Mouse (Mus musculus): ENCODE data around the gene Ralgps2.

DNA sequence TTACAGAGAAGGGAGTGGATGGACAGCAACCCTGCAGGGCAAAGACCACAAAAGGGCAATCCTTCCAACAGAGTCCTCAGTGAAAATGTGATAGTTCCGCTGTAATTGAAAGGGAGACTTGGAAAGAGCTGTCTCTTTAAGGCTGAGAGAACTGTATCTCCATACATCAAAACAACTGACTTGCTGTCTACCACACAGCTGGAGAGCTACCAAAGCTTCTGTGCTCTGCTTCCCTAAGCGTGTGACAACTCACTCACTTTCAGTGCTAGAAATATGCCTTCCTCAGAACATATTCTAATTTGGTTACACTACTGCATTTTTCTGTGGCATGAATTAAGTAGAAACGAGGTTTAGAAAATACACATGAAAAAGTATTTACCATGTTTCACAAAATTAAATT, 75.2 kb downstream of the Ralgps2 start:
- no peak for TF ChIP-seq CTCF (IDR thresholded peaks at IDR 0.05; ENCODE audit: low read depth)
- TF ChIP-seq EP300 (IDR thresholded peaks at IDR 0.05; ENCODE audit: low read depth) = no peak
